Mouse (Mus musculus) liver, embryonic 14.5 days (tissue): ENCODE results near the gene Dennd4a. TPM values are rescaled to one million over a fixed set of nuclear protein-coding genes. Genes with fewer than 3 reads are reported as not detected.

Source experiments
- ATAC-seq: fragments of 200-750 bp; cut with Nextera tagmentation; 2 replicates; pipeline ENCODE4 v1.8.0; 2017; ENCODE audit warnings: moderate number of reproducible peaks, mild to moderate bottlenecking, moderate library complexity; ENCODE audit not compliant: insufficient read depth
- DNase-seq, 3 experiments: peaks; one replicate each; pipeline ENCODE4 v3.0.0-alpha.2; 2012 to 2013; ENCODE audit warnings: low read depth in 3 of 3, low spot score in 3 of 3
- H3K27ac ChIP-seq: fragments of 300-500 bp; sonication (generic); 2 replicates; pipeline ENCODE4 v1.5.1; 2014; ENCODE audit warnings: moderate library complexity, mild to moderate bottlenecking, control low read depth, inconsistent platforms
- H3K27me3 ChIP-seq: fragments of 300-500 bp; sonication (generic); 2 replicates; pipeline ENCODE4 v1.6.1; 2014; ENCODE audit warnings: mild to moderate bottlenecking, low read length, moderate library complexity; ENCODE audit not compliant: control insufficient read depth, insufficient read depth
- H3K36me3 ChIP-seq: fragments of 300-500 bp; sonication (generic); replicated peaks from 2 replicates; pipeline ENCODE4 v1.6.1; 2014; ENCODE audit warnings: low read depth; ENCODE audit not compliant: control insufficient read depth, insufficient read depth
- H3K4me1 ChIP-seq, 2 experiments: fragments of 200-500 bp in 1 of 2; fragments of 300-500 bp in 1 of 2; sonication (generic) in 1 of 2; replicated peaks; 2 replicates each; pipeline ENCODE4 v1.6.1; 2012 to 2014; ENCODE audit warnings: antibody characterized with exemption in 1 of 2, inconsistent platforms in 1 of 2, low read length in 1 of 2; ENCODE audit not compliant: control insufficient read depth in 2 of 2, insufficient read depth in 2 of 2
- H3K4me2 ChIP-seq: fragments of 300-500 bp; sonication (generic); 2 replicates; pipeline ENCODE4 v1.6.1; 2014; ENCODE audit warnings: low read depth, mild to moderate bottlenecking, control low read depth, moderate library complexity
- H3K4me3 ChIP-seq, 2 experiments: fragments of 200-500 bp in 1 of 2; fragments of 300-500 bp in 1 of 2; sonication (generic) in 1 of 2; 2 replicates each; pipeline ENCODE4 v1.5.1; 2012 to 2014; ENCODE audit warnings: low read depth in 2 of 2, low read length in 2 of 2, mild to moderate bottlenecking in 2 of 2, control low read depth in 1 of 2, inconsistent platforms in 1 of 2, moderate library complexity in 1 of 2; ENCODE audit not compliant: insufficient read depth in 1 of 2
- H3K9ac ChIP-seq: fragments of 300-500 bp; sonication (generic); replicated peaks from 2 replicates; pipeline ENCODE4 v1.6.1; 2014; ENCODE audit warnings: mild to moderate bottlenecking, control low read depth, moderate library complexity
- H3K9me3 ChIP-seq: fragments of 300-500 bp; sonication (generic); 2 replicates; pipeline ENCODE4 v1.6.1; 2016; ENCODE audit warnings: low read length, mixed read lengths; ENCODE audit not compliant: control insufficient read depth
- CTCF ChIP-seq: IDR thresholded peaks from 2 replicates; pipeline ENCODE4 v1.5.1; 2016; ENCODE audit warnings: antibody characterized with exemption, low read depth, control low read depth
- EP300 ChIP-seq: IDR thresholded peaks from 2 replicates; pipeline ENCODE4 v1.6.1; 2016; ENCODE audit warnings: antibody characterized with exemption, low read depth
- WGBS: fragments of 180-500 bp; shearing (Covaris S2); extraction: QIAGEN DNeasy Blood & Tissue Kit; methylation state at CpG from one replicate; pipeline ENCODE4 v1.1.7; 2014; ENCODE audit not compliant: insufficient replicate concordance; 5-methylcytosine and 5-hydroxymethylcytosine counted together
- polyA plus RNA-seq, 2 experiments: library from polyadenylated mRNA; depleted of rRNA in 1 of 2; stranded (reverse) in 1 of 2; unstranded in 1 of 2; fragments of >200 nt; fragmentation: Nextera tagmentation in 1 of 2; extraction: Ambion mirVana in 1 of 2; gene quantifications; 2 replicates each; pipeline versions ENCODE4 v1.2.1 to v1.2.3; 2012 to 2014

Gene Dennd4a
- polyA plus RNA-seq, 2 experiments, result 29.3 to 36.1 TPM

DNA sequence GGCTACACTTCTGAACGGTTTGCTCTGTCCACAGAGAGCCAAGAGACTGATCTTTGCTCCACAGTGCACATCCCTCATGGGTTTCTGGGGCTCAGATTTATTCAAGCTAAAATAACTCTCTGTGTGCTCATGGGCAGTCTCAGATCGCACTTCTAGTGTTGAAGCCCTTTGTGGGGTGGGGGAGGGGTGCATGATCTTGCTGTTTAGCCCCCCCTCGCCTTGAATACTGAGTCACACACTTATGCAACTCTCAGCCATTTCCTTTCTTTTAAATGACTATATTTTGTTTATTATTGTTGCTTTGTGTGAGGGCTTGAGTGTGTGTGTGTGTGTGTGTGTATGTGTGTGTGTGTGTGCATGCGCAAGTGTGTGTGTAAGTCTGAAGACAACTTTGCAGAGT is 128.1 kb downstream of the Dennd4a start:
- 29% methylated on average over 4 of the region's 4 CpGs for WGBS
- TF ChIP-seq CTCF (no peak), EP300 (no peak)
- no peak for ATAC-seq
- no peak for DNase-seq
- H3K4me1 ChIP-seq, result peaks cover 17 to 31% of the 10 kb centered on the region in 2 experiments
- H3K27ac ChIP-seq, result peak overlapping the region; percentile 51; the same call in 1 of the 2 replicates
- no peaks in the 10 kb centered on the region for H3K9me3 ChIP-seq
- peak overlapping the region in 1 of 2 experiments; percentile 32; a peak in 2 of 4 replicates for H3K4me3 ChIP-seq
- peak overlapping the region; percentile 44 for H3K9ac ChIP-seq
- H3K27me3 ChIP-seq, result no peaks in the 10 kb centered on the region; the same call in 1 of the 2 replicates
- peak overlapping the region; percentile 56 for H3K4me2 ChIP-seq
- H3K36me3 ChIP-seq, result no peaks in the 10 kb centered on the region

GRCm38 (mm10) chr9:64939790-64940189 is 128.7 kb downstream of the Dennd4a start:
- ATAC-seq, result no peak
- H3K27ac ChIP-seq, result no peak overlapping the region
- no peaks in the 10 kb centered on the region for H3K9me3 ChIP-seq

DNA sequence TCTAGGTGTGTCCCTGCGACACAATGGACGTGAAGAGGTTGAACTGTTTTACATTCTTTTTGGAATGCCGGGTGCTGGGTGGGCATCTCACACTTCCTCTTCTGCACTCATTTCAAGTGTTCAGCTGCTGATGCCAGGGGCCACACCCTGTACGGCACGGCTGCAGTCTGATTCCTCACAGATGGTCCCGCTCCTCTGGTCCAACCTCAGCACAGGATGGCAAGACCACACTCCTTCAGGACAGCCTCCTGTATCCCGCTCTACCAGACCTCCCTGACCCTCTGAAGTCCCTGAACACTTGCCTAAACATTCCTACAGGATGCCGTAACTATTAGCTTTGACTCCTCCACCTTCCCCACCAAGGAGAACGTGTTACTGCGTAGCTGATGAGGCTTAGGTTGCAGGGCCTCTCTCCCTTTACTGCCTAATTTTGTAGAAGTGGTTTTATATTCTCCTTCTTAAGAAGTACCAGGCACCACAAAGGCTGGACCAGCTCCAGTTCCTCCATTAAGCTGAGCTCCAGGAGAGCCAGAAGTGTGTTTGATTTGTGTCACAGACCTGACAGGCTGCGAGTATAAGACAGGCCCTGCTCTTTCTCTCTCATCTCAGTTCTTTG is 129.7 kb downstream of the Dennd4a start:
- H3K36me3 ChIP-seq, result no peaks in the 10 kb centered on the region
- H3K9ac ChIP-seq, result no peak overlapping the region
- no peaks in the 10 kb centered on the region for H3K9me3 ChIP-seq
- TF ChIP-seq CTCF (no peak), EP300 (no peak)
- no peak overlapping the region for H3K4me2 ChIP-seq
- 67% methylated on average over 11 of the region's 11 CpGs for WGBS
- no peak overlapping the region for H3K4me3 ChIP-seq
- DNase-seq (no peak), ATAC-seq (no peak)
- H3K27ac ChIP-seq, result no peak overlapping the region
- H3K4me1 ChIP-seq, result peaks cover 9 to 24% of the 10 kb centered on the region in 2 experiments
- H3K27me3 ChIP-seq, result no peaks in the 10 kb centered on the region; the same call in 1 of the 2 replicates

More at GRCm38 (mm10) chr9:64939790-64940189, 128.7 kb downstream of the Dennd4a start:
- Histone ChIP-seq H3K4me1 (peaks cover 12 to 26% of the 10 kb centered on the region in 2 experiments), H3K4me2 (no peak overlapping the region), H3K4me3 (no peak overlapping the region), H3K9ac (no peak overlapping the region), H3K27me3 (no peaks in the 10 kb centered on the region; the same call in 1 of the 2 replicates), H3K36me3 (no peaks in the 10 kb centered on the region)
- no peak for DNase-seq
- WGBS, result 62% methylated on average over 2 of the region's 2 CpGs
- TF ChIP-seq EP300 (no peak), CTCF (no peak)

DNA sequence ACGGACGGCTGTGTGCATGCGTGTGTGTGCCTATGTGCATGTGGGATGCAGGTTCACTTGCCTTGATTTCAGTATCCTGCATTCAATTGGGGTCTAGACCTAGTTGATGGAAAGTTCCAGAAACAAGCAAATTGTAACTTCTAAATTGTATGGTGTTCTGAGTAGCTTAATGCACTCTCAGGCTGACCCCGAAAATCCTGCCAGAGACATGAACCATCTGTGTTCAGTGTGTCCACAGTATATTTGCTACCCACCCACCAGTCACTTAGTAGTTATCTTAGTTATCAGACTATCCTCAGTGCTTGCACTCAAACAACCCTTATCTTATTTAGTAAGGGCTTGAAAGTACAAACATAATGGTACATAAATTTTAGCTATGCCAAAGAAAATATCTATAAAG is 130.5 kb downstream of the Dennd4a start:
- H3K4me1 ChIP-seq, result peaks cover 9 to 20% of the 10 kb centered on the region in 2 experiments
- 77% methylated on average over 4 of the region's 4 CpGs for WGBS
- H3K27me3 ChIP-seq, result no peaks in the 10 kb centered on the region; the same call in 1 of the 2 replicates

GRCm38 (mm10) chr9:64943997-64944396 is 132.9 kb downstream of the Dennd4a start:
- WGBS, result 44% methylated on average over 11 of the region's 11 CpGs
- no peak overlapping the region for H3K4me2 ChIP-seq

More for the DNA sequence above, 130.5 kb downstream of the Dennd4a start:
- no peak overlapping the region for H3K27ac ChIP-seq
- no peak overlapping the region for H3K4me2 ChIP-seq
- H3K36me3 ChIP-seq, result no peaks in the 10 kb centered on the region
- ATAC-seq (no peak), DNase-seq (no peak)
- no peak overlapping the region for H3K9ac ChIP-seq
- no peak overlapping the region for H3K4me3 ChIP-seq
- no peaks in the 10 kb centered on the region for H3K9me3 ChIP-seq
- TF ChIP-seq CTCF (no peak), EP300 (no peak)

More at GRCm38 (mm10) chr9:64943997-64944396, 132.9 kb downstream of the Dennd4a start:
- no peaks in the 10 kb centered on the region; the same call in 1 of the 2 replicates for H3K27me3 ChIP-seq
- no peak overlapping the region for H3K9ac ChIP-seq
- no peaks in the 10 kb centered on the region for H3K9me3 ChIP-seq
- DNase-seq (no peak), ATAC-seq (no peak)
- no peaks in the 10 kb centered on the region for H3K36me3 ChIP-seq
- no peak overlapping the region for H3K27ac ChIP-seq
- H3K4me1 ChIP-seq, result peaks cover 4 to 13% of the 10 kb centered on the region in 2 experiments
- TF ChIP-seq EP300, result no peak
- TF ChIP-seq CTCF, result no peak
- no peak overlapping the region for H3K4me3 ChIP-seq
